Mouse (Mus musculus): ENCODE measurements around the gene Agpat2. TPM values are rescaled to one million over a fixed set of nuclear protein-coding genes. Genes with fewer than 3 reads are reported as not detected.

Gene Agpat2
- total RNA-seq, 1 experiment, result 60.4 TPM

DNA sequence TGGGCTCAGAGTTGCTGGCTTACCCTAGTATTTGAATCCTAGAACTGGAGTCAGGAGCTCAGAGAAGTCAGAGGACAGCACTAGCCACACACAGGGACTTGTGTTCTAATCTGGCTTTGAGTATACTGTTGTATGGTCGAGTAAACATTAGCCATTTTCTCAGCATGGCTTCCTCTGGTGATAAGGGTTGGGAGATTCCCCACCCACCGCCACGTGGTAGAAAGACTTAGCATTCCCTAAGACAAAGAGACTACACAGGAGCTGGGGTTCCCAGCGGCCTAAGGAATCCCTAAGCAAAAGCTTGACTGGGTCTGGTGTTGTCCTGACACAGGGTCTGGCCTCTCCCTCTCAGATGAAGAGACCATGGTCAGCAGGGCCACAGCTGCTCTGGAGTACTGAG is 27.8 kb downstream of the Agpat2 start:
- Histone ChIP-seq H3K27ac (ENCODE audit: insufficient read depth, low read depth, low read length, poor library complexity, severe bottlenecking) (no peak overlapping the region), H3K9ac (ENCODE audit: insufficient read depth, low read depth, low read length, poor library complexity, severe bottlenecking) (no peak overlapping the region; the same call in 1 of the 2 replicates), H3K9me3 (ENCODE audit: control insufficient read depth, insufficient read depth, low read depth, low read length) (no peaks in the 10 kb centered on the region), H3K36me3 (ENCODE audit: control insufficient read depth, insufficient read depth, low read length, poor library complexity, severe bottlenecking) (no peaks in the 10 kb centered on the region), H3K4me1 (ENCODE audit: control insufficient read depth in 2 of 2, insufficient read depth in 2 of 2, low read length in 2 of 2, poor library complexity in 1 of 2) (peaks cover 0 to 21% of the 10 kb centered on the region in 2 experiments; a peak in 3 of 4 replicates), H3K4me3 (ENCODE audit: insufficient read depth in 1 of 2, low read depth in 1 of 2, low read length in 2 of 2, poor library complexity in 1 of 2, severe bottlenecking in 1 of 2) (no peak overlapping the region)
- in situ Hi-C loops (cut with MboI; ENCODE audit: low sequenced_read_pairs in 2 of 2, unreplicated experiment in 2 of 2), result no loop called here
- TF ChIP-seq HCFC1 (IDR thresholded peaks at IDR 0.05; ENCODE audit: borderline replicate concordance, insufficient read depth, low read length) (no peak), ZC3H11A (IDR thresholded peaks at IDR 0.05; ENCODE audit: borderline replicate concordance, low read depth, low read length) (no peak), CHD2 (IDR thresholded peaks at IDR 0.05; ENCODE audit: low read depth, low read length) (no peak), ZNF384 (IDR thresholded peaks at IDR 0.05; ENCODE audit: low read depth, low read length) (no peak), MAFK (IDR thresholded peaks at IDR 0.05; ENCODE audit: insufficient read depth, low read depth, low read length) (no peak)
- no peak for DNase-seq (ENCODE audit: low read depth, low spot score)

GRCm38 (mm10) chr2:26575865-26576264 is 28.4 kb downstream of the Agpat2 start:
- no peak for DNase-seq (ENCODE audit: low read depth, low spot score)
- no peaks in the 10 kb centered on the region for H3K9me3 ChIP-seq (ENCODE audit: control insufficient read depth, insufficient read depth, low read depth, low read length)
- H3K36me3 ChIP-seq (ENCODE audit: control insufficient read depth, insufficient read depth, low read length, poor library complexity, severe bottlenecking), result no peaks in the 10 kb centered on the region
- peaks cover 0 to 21% of the 10 kb centered on the region in 2 experiments; a peak in 3 of 4 replicates for H3K4me1 ChIP-seq (ENCODE audit: control insufficient read depth in 2 of 2, insufficient read depth in 2 of 2, low read length in 2 of 2, poor library complexity in 1 of 2)
- no peak overlapping the region for H3K27ac ChIP-seq (ENCODE audit: insufficient read depth, low read depth, low read length, poor library complexity, severe bottlenecking)
- TF ChIP-seq ZC3H11A (IDR thresholded peaks at IDR 0.05; ENCODE audit: borderline replicate concordance, low read depth, low read length), result no peak
- no peak for TF ChIP-seq MAFK (IDR thresholded peaks at IDR 0.05; ENCODE audit: insufficient read depth, low read depth, low read length)
- TF ChIP-seq HCFC1 (IDR thresholded peaks at IDR 0.05; ENCODE audit: borderline replicate concordance, insufficient read depth, low read length), result no peak
- no peak for TF ChIP-seq CHD2 (IDR thresholded peaks at IDR 0.05; ENCODE audit: low read depth, low read length)
- TF ChIP-seq ZNF384 (IDR thresholded peaks at IDR 0.05; ENCODE audit: low read depth, low read length), result no peak
- H3K4me3 ChIP-seq (ENCODE audit: insufficient read depth in 1 of 2, low read depth in 1 of 2, low read length in 2 of 2, poor library complexity in 1 of 2, severe bottlenecking in 1 of 2), result no peak overlapping the region
- no peak overlapping the region for H3K9ac ChIP-seq (ENCODE audit: insufficient read depth, low read depth, low read length, poor library complexity, severe bottlenecking)
- in situ Hi-C loops (cut with MboI; ENCODE audit: low sequenced_read_pairs in 2 of 2, unreplicated experiment in 2 of 2), result no loop called here

- Histone ChIP-seq H3K36me3 (ENCODE audit: control insufficient read depth, insufficient read depth, low read length, poor library complexity, severe bottlenecking) (no peaks in the 10 kb centered on the region), H3K27ac (ENCODE audit: insufficient read depth, low read depth, low read length, poor library complexity, severe bottlenecking) (no peak overlapping the region), H3K9ac (ENCODE audit: insufficient read depth, low read depth, low read length, poor library complexity, severe bottlenecking) (no peak overlapping the region), H3K4me1 (ENCODE audit: control insufficient read depth in 2 of 2, insufficient read depth in 2 of 2, low read length in 2 of 2, poor library complexity in 1 of 2) (peaks cover 0 to 21% of the 10 kb centered on the region in 2 experiments; a peak in 3 of 4 replicates), H3K9me3 (ENCODE audit: control insufficient read depth, insufficient read depth, low read depth, low read length) (no peaks in the 10 kb centered on the region), H3K4me3 (ENCODE audit: insufficient read depth in 1 of 2, low read depth in 1 of 2, low read length in 2 of 2, poor library complexity in 1 of 2, severe bottlenecking in 1 of 2) (no peak overlapping the region)
- no peak for DNase-seq (ENCODE audit: low read depth, low spot score)
- TF ChIP-seq HCFC1 (IDR thresholded peaks at IDR 0.05; ENCODE audit: borderline replicate concordance, insufficient read depth, low read length) (no peak), MAFK (IDR thresholded peaks at IDR 0.05; ENCODE audit: insufficient read depth, low read depth, low read length) (no peak), ZC3H11A (IDR thresholded peaks at IDR 0.05; ENCODE audit: borderline replicate concordance, low read depth, low read length) (no peak), CHD2 (IDR thresholded peaks at IDR 0.05; ENCODE audit: low read depth, low read length) (no peak), ZNF384 (IDR thresholded peaks at IDR 0.05; ENCODE audit: low read depth, low read length) (no peak)
- in situ Hi-C loops (cut with MboI; ENCODE audit: low sequenced_read_pairs in 2 of 2, unreplicated experiment in 2 of 2), result no loop called here
Observed at GRCm38 (mm10) chr2:26575378-26575777, 28.8 kb downstream of the Agpat2 start.

DNA sequence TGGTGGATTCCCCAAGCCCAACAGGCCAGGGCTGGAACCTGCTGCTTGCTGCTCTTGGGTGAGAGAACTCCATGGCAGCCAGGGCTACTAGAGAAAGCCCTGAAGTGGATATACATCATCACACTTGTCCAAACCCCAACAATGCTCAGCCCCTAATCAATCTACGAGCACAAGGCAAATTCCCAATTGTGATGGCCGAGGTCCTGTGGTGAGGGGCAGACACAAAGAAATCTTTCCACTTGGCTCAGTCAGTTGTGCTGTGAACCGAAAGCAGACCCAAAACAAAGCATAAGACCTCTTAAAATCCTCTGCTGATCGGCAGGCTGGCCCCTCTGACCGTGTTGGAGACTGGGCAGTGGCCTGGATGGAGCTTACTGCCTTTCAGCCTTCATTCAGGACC is 29.4 kb downstream of the Agpat2 start:
- Histone ChIP-seq H3K36me3 (ENCODE audit: control insufficient read depth, insufficient read depth, low read length, poor library complexity, severe bottlenecking) (no peaks in the 10 kb centered on the region), H3K9me3 (ENCODE audit: control insufficient read depth, insufficient read depth, low read depth, low read length) (no peaks in the 10 kb centered on the region), H3K27ac (ENCODE audit: insufficient read depth, low read depth, low read length, poor library complexity, severe bottlenecking) (no peak overlapping the region), H3K4me1 (ENCODE audit: control insufficient read depth in 2 of 2, insufficient read depth in 2 of 2, low read length in 2 of 2, poor library complexity in 1 of 2) (peaks cover 0 to 21% of the 10 kb centered on the region in 2 experiments; a peak in 3 of 4 replicates), H3K9ac (ENCODE audit: insufficient read depth, low read depth, low read length, poor library complexity, severe bottlenecking) (no peak overlapping the region), H3K4me3 (ENCODE audit: insufficient read depth in 1 of 2, low read depth in 1 of 2, low read length in 2 of 2, poor library complexity in 1 of 2, severe bottlenecking in 1 of 2) (no peak overlapping the region)
- TF ChIP-seq CHD2 (IDR thresholded peaks at IDR 0.05; ENCODE audit: low read depth, low read length), result no peak
- TF ChIP-seq ZNF384 (IDR thresholded peaks at IDR 0.05; ENCODE audit: low read depth, low read length), result no peak
- no peak for TF ChIP-seq ZC3H11A (IDR thresholded peaks at IDR 0.05; ENCODE audit: borderline replicate concordance, low read depth, low read length)
- TF ChIP-seq MAFK (IDR thresholded peaks at IDR 0.05; ENCODE audit: insufficient read depth, low read depth, low read length), result no peak
- in situ Hi-C loops (cut with MboI; ENCODE audit: low sequenced_read_pairs in 2 of 2, unreplicated experiment in 2 of 2), result loop anchor here in 1 of 2 experiments (25.0 kb wide), 1 partner anchor 263 kb away; the partner anchor contains the start of gene Gpsm1
- DNase-seq (ENCODE audit: low read depth, low spot score), result no peak
